Mouse (Mus musculus) macrophage (primary cell): Measurements from ENCODE around the gene Alpl. TPM values are rescaled to one million over a fixed set of nuclear protein-coding genes. Genes with fewer than 3 reads are reported as not detected.

ENCODE experiments used
- H3K27ac ChIP-seq: fragments of 350-480 bp; formaldehyde crosslinking; 2 replicates; pipeline ENCODE4 v1.9.0; 2021
- H3K36me3 ChIP-seq: fragments of 350-480 bp; formaldehyde crosslinking; 2 replicates; pipeline ENCODE4 v1.9.0; 2021; ENCODE audit errors: inconsistent target
- H3K4me3 ChIP-seq: fragments of 350-480 bp; formaldehyde crosslinking; 2 replicates; pipeline ENCODE4 v1.9.0; 2021; ENCODE audit errors: inconsistent target
- H3K79me2 ChIP-seq: fragments of 350-480 bp; formaldehyde crosslinking; 2 replicates; pipeline ENCODE4 v1.9.0; 2021; ENCODE audit errors: inconsistent target
- WGBS: methylation state at CpG from one replicate; pipeline ENCODE4 v1.1.7; 2026; ENCODE audit warnings: inconsistent platforms; ENCODE audit not compliant: missing documents; 5-methylcytosine and 5-hydroxymethylcytosine counted together
- polyA plus RNA-seq: library from polyadenylated mRNA; stranded (reverse); fragments of 250-400 nt; gene quantifications from 3 replicates; pipeline ENCODE4 v1.2.4, GENCODE M21; 2018; ENCODE audit warnings: inconsistent platforms

Gene Alpl
- polyA plus RNA-seq, 1 experiment from 2014 or later: not detected

DNA sequence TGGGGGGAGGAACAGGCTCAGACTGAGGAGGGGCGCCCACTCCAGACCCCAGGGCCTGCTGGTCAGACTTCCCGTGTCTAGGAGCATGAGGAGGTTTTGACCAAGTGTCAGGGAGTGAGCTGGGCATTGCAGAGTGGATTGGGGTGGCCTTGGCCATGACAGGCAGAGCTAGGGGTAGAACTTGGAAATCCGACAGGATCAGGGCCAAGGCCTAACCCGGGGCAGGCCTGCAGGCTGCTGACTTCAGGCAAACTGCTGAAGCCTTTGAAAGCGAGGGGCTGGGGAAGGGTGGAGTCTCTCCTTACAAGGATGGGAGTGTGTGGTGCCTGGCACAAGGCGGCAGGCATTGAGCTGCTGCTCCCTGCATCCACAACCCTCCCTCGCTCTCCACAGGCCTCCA lies 79.2 kb downstream of the Alpl start:
- Histone ChIP-seq H3K4me3 (no peak overlapping the region), H3K79me2 (no peaks in the 10 kb centered on the region), H3K36me3 (no peaks in the 10 kb centered on the region), H3K27ac (no peak overlapping the region)
- WGBS: 82% methylated on average over 7 of the region's 7 CpGs

- WGBS: 13% methylated on average over 8 of the region's 8 CpGs
- Histone ChIP-seq H3K79me2 (no peaks in the 10 kb centered on the region), H3K36me3 (no peaks in the 10 kb centered on the region), H3K4me3 (no peak overlapping the region), H3K27ac (no peak overlapping the region)
These were observed 82.1 kb downstream of the Alpl start for GRCm38 (mm10) chr4:137714020-137714624.

DNA sequence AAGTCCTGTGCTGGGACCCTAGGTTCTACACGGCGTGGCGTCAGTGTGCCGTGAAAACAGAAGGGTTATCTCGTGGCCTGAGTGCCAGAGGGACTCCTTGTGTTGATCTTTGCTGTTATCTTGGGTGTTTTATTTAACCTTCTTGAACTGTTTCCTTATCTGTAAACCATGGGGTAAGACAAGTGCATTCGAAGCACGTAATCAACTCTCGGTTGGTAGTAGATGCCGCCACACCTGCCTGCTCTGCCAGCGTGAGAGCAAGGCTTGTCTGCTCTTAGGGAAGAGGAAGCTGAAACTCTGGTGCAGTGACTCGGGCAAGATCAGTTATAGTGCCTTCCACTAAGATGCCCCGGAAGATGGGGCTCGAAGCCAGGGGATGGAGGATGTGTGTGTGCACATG lies 83.2 kb downstream of the Alpl start:
- no peak overlapping the region for H3K27ac ChIP-seq
- no peak overlapping the region for H3K4me3 ChIP-seq
- no peaks in the 10 kb centered on the region for H3K36me3 ChIP-seq
- no peaks in the 10 kb centered on the region for H3K79me2 ChIP-seq
- 73% methylated on average over 13 of the region's 13 CpGs for WGBS

GRCm38 (mm10) chr4:137707216-137707990 lies 88.8 kb downstream of the Alpl start:
- Histone ChIP-seq H3K27ac (no peak overlapping the region), H3K4me3 (no peak overlapping the region)

GRCm38 (mm10) chr4:137706510-137706909 lies 89.7 kb downstream of the Alpl start:
- WGBS: 87% methylated on average over 7 of the region's 7 CpGs
- no peak overlapping the region for H3K4me3 ChIP-seq
- H3K79me2 ChIP-seq: no peaks in the 10 kb centered on the region
- H3K36me3 ChIP-seq: no peaks in the 10 kb centered on the region
- H3K27ac ChIP-seq: no peak overlapping the region

More at GRCm38 (mm10) chr4:137707216-137707990, 88.8 kb downstream of the Alpl start:
- 9% methylated on average over 40 of the region's 52 CpGs for WGBS
- no peaks in the 10 kb centered on the region for H3K36me3 ChIP-seq
- no peaks in the 10 kb centered on the region for H3K79me2 ChIP-seq

DNA sequence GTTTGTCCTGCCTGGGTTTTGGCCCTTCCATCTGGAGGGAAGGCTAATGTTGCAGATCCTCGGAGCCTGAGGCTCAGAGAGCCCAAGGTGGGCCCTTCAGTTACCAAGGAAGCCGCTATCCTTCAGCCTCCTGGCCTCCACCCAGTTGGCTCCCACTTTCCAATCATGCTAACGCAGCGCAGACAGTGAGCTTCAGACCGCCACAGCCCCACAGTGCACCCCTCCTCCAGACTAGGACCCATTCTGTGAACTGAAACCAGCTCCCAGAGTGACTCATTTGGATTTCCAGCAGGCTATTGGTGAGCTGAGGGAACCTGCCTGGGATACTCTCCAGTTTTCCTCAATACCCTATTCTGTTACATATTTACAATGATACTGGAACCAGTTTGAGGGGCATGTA lies 90.8 kb downstream of the Alpl start:
- 84% methylated on average over 5 of the region's 5 CpGs for WGBS
- no peaks in the 10 kb centered on the region for H3K36me3 ChIP-seq
- no peak overlapping the region for H3K27ac ChIP-seq
- H3K4me3 ChIP-seq: no peak overlapping the region
- no peaks in the 10 kb centered on the region for H3K79me2 ChIP-seq

DNA sequence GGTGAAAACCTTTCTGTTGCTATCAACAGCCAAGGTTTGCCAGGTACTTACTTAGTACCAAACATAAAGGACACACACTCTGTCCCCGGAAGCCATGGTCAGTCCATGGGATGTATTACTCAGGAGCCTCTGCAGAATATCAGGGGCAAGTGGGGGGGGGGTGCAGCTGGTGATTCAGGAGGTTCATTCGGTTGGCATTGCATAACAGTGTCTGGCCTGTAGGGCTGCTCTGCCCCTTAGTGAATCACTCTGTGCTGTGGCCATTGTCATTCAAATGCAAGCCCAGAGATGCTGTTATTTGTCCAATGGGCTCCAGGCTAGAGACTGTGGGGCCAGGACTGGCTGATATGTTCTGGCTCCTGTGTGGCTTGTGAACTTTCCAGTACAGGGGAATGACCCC lies 91.6 kb downstream of the Alpl start:
- H3K36me3 ChIP-seq: no peaks in the 10 kb centered on the region
- H3K27ac ChIP-seq: no peak overlapping the region
- H3K4me3 ChIP-seq: no peak overlapping the region
- WGBS: 67% methylated on average over 2 of the region's 2 CpGs
- no peaks in the 10 kb centered on the region for H3K79me2 ChIP-seq

GRCm38 (mm10) chr4:137703077-137703476 lies 93.1 kb downstream of the Alpl start:
- Histone ChIP-seq H3K27ac (no peak overlapping the region), H3K4me3 (no peak overlapping the region), H3K36me3 (no peaks in the 10 kb centered on the region), H3K79me2 (no peaks in the 10 kb centered on the region)
- 68% methylated on average over 5 of the region's 5 CpGs for WGBS

- WGBS: 78% methylated on average over 6 of the region's 6 CpGs
These were observed 95.2 kb downstream of the Alpl start for GRCm38 (mm10) chr4:137700960-137701359.

GRCm38 (mm10) chr4:137699264-137700211 lies 96.6 kb downstream of the Alpl start:
- no peaks in the 10 kb centered on the region for H3K36me3 ChIP-seq
- H3K4me3 ChIP-seq: no peak overlapping the region
- no peaks in the 10 kb centered on the region for H3K79me2 ChIP-seq
- WGBS: 74% methylated on average over 20 of the region's 21 CpGs
- H3K27ac ChIP-seq: no peak overlapping the region

More at GRCm38 (mm10) chr4:137700960-137701359, 95.2 kb downstream of the Alpl start:
- Histone ChIP-seq H3K36me3 (no peaks in the 10 kb centered on the region), H3K79me2 (no peaks in the 10 kb centered on the region), H3K4me3 (no peak overlapping the region), H3K27ac (no peak overlapping the region)

GRCm38 (mm10) chr4:137698076-137698985 lies 97.9 kb downstream of the Alpl start:
- H3K27ac ChIP-seq: no peak overlapping the region
- H3K4me3 ChIP-seq: no peak overlapping the region
- H3K36me3 ChIP-seq: no peaks in the 10 kb centered on the region
- H3K79me2 ChIP-seq: no peaks in the 10 kb centered on the region
- WGBS: 78% methylated on average over 7 of the region's 7 CpGs

DNA sequence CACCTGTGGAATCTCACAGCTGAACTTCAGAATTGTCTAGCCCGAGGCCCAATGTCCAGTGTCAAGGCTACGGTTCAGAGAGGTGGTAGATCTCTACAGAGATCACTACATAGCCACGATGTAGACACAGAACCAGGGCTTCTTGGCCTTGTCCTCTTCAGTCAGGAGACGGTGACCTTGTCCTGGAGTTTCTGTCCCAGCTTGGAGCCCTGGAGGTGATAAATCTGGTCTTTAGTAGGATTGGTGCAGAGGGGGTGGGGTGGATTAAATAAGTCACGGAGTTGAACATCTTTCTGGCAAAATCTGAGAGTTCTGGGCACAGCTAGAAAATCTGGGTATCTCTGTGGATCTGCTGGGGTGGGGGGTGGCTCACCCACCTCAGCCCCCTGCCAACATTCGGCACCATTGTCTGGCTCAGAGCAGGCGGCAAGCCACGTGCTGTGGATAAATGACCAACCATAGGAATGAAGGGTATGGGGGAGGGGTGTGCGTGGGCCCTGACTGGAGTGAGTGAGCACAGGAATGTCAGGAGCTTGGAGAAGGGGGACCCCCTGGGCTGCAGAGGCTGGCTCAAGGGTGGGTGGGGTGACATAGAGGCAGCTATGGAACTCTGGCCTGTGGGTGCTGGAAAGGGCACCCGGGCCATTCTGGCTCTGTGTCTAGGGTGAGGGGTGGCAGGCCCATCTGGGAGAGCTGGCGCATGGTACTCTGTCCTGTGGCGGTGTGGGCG lies 98.9 kb downstream of the Alpl start:
- 94% methylated on average over 12 of the region's 13 CpGs for WGBS
- no peak overlapping the region for H3K27ac ChIP-seq

GRCm38 (mm10) chr4:137695900-137696299 lies 100.3 kb downstream of the Alpl start:
- no peak overlapping the region for H3K4me3 ChIP-seq
- 34% methylated on average over 4 of the region's 4 CpGs for WGBS
- H3K79me2 ChIP-seq: no peaks in the 10 kb centered on the region
- no peak overlapping the region for H3K27ac ChIP-seq
- no peaks in the 10 kb centered on the region for H3K36me3 ChIP-seq

More for the DNA sequence above, 98.9 kb downstream of the Alpl start:
- Histone ChIP-seq H3K79me2 (no peaks in the 10 kb centered on the region), H3K4me3 (no peak overlapping the region), H3K36me3 (no peaks in the 10 kb centered on the region)
